Mouse (Mus musculus) thymus, adult 2 months (tissue): ENCODE results near the gene Snhg11. TPM values are rescaled to one million over a fixed set of nuclear protein-coding genes. Genes with fewer than 3 reads are reported as not detected.
A peak's percentile ranks its signal among the peaks of the same experiment; 100 is the strongest.

ENCODE experiments used
- DNase-seq: peaks from one replicate; pipeline ENCODE4 v3.0.0; 2021
- H3K27ac ChIP-seq: fragments of 200-500 bp; 2 replicates; pipeline ENCODE4 v1.5.1; 2012; ENCODE audit warnings: low read length, control low read depth; ENCODE audit not compliant: control insufficient read depth, insufficient read depth
- H3K27me3 ChIP-seq: fragments of 200-500 bp; 2 replicates; pipeline ENCODE4 v1.6.1; 2012; ENCODE audit warnings: mild to moderate bottlenecking, low read length, moderate library complexity, mixed read lengths; ENCODE audit not compliant: control insufficient read depth, insufficient read depth
- H3K36me3 ChIP-seq: fragments of 200-500 bp; 2 replicates; pipeline ENCODE4 v1.6.1; 2012; ENCODE audit warnings: mild to moderate bottlenecking, low read length, moderate library complexity; ENCODE audit not compliant: control insufficient read depth, insufficient read depth
- H3K4me1 ChIP-seq: fragments of 200-500 bp; replicated peaks from 2 replicates; pipeline ENCODE4 v1.6.1; 2012; ENCODE audit warnings: low read length; ENCODE audit not compliant: control insufficient read depth, insufficient read depth
- H3K4me3 ChIP-seq: fragments of 200-500 bp; 2 replicates; pipeline ENCODE4 v1.5.1; 2012; ENCODE audit warnings: mild to moderate bottlenecking, low read length, control low read depth, moderate library complexity; ENCODE audit not compliant: control insufficient read depth, insufficient read depth
- CTCF ChIP-seq: fragments of 200-500 bp; IDR thresholded peaks from 2 replicates; pipeline ENCODE4 v1.5.1; 2012; ENCODE audit warnings: mild to moderate bottlenecking, control low read depth, low read length, moderate library complexity, borderline replicate concordance; ENCODE audit not compliant: control insufficient read depth, poor library complexity, insufficient read depth; ENCODE audit errors: extremely low read depth
- POLR2A ChIP-seq: fragments of 200-500 bp; IDR thresholded peaks from 2 replicates; pipeline ENCODE4 v1.6.1; 2012; ENCODE audit warnings: mild to moderate bottlenecking, low read length, control low read depth, moderate library complexity; ENCODE audit not compliant: control insufficient read depth, poor library complexity, insufficient read depth; ENCODE audit errors: extremely low read depth
- WGBS: fragments of 180-500 bp; shearing (Covaris S2); methylation state at CpG from one replicate; pipeline ENCODE4 v1.1.7; 2018; 5-methylcytosine and 5-hydroxymethylcytosine counted together
- polyA plus RNA-seq: library from polyadenylated mRNA; depleted of rRNA; stranded (reverse); fragments of >200 nt; gene quantifications from 2 replicates; pipeline ENCODE4 v1.2.3, GENCODE M21; 2012

Snhg11 gene
- polyA plus RNA-seq, 1 experiment, result 16.1 TPM

DNA sequence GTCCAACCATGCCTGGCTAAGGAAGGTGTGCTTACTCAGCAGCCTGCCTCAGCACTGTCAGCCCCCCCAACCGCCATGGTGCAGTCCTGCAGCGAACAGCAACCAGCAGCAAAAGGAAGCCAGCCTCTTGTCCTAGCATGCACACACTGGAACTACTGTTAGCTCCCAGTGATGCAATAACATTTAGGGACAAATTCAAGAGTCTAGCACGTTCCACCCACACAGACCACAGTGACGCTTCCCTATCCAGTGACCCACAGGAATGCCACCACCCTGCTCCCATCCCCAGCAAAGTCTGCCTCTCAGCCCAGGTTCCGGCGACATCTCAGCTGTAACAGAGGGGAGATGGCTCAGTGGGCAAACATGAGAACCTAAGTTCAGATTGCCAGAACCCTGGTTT is 29.0 kb upstream of the Snhg11 start:
- Histone ChIP-seq H3K36me3 (no peaks in the 10 kb centered on the region), H3K4me3 (no peak overlapping the region), H3K27ac (no peak overlapping the region), H3K4me1 (no peaks in the 10 kb centered on the region), H3K27me3 (no peaks in the 10 kb centered on the region)
- WGBS, result 80% methylated on average over 6 of the region's 6 CpGs
- DNase-seq, result no peak
- no peak for TF ChIP-seq POLR2A
- no peak for TF ChIP-seq CTCF

GRCm38 (mm10) chr2:158347868-158348267 is 27.6 kb upstream of the Snhg11 start:
- Histone ChIP-seq H3K4me3 (no peak overlapping the region), H3K27ac (no peak overlapping the region), H3K36me3 (no peaks in the 10 kb centered on the region), H3K27me3 (no peaks in the 10 kb centered on the region), H3K4me1 (no peaks in the 10 kb centered on the region)
- WGBS, result 3% methylated on average over 6 of the region's 6 CpGs
- no peak for TF ChIP-seq POLR2A
- TF ChIP-seq CTCF, result peak; percentile 96
- DNase-seq, result peak; percentile 63

- DNase-seq, result no peak
- Histone ChIP-seq H3K27me3 (no peaks in the 10 kb centered on the region), H3K27ac (no peak overlapping the region), H3K4me3 (no peak overlapping the region), H3K36me3 (peaks cover 31% of the 10 kb centered on the region), H3K4me1 (no peaks in the 10 kb centered on the region)
- WGBS, result over 99% methylated on average over 3 of the region's 3 CpGs
- TF ChIP-seq POLR2A (no peak), CTCF (no peak)
Measured at GRCm38 (mm10) chr2:158352801-158353520, 22.5 kb upstream of the Snhg11 start.

DNA sequence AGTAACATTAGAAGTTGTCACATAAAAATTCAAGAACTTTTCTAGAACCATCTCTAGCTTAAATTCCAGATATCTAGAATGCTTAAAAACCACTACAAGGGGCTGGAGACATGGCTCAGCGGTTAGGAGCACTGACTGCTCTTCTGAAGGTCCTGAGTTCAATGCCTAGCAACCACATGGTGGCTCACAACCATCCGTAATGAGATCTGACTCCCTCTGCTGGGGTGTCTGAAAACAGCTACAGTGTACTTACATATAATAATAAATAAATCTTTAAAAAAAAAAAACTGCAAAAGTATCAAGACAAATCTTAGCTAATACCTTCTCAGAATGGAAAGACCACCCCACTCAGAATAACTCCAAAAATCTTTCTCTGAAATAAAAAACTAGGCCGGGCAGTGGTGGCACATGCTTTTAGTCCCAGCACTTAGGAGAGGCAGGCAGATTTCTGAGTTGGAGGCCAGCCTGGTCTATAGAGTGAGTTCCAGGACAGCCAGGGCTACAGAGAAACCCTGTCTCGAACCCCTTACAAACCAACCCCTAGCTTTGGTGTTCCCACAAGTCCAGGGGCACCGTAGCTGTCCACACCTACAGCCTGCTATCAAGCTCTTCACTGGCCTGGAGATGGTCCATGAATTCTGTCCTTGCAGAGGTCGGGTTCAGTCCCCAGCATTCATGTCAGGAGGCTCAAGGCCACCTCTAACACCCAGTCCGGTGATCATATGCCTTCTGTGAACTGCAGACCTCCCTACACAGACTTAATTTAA is 20.9 kb upstream of the Snhg11 start:
- TF ChIP-seq POLR2A, result no peak
- TF ChIP-seq CTCF, result no peak
- no peaks in the 10 kb centered on the region; the same call in 1 of the 2 replicates for H3K4me1 ChIP-seq
- no peaks in the 10 kb centered on the region for H3K27me3 ChIP-seq
- peaks cover 47% of the 10 kb centered on the region for H3K36me3 ChIP-seq
- H3K27ac ChIP-seq, result no peak overlapping the region
- WGBS, result 91% methylated on average over 7 of the region's 7 CpGs
- no peak overlapping the region for H3K4me3 ChIP-seq
- DNase-seq, result no peak

DNA sequence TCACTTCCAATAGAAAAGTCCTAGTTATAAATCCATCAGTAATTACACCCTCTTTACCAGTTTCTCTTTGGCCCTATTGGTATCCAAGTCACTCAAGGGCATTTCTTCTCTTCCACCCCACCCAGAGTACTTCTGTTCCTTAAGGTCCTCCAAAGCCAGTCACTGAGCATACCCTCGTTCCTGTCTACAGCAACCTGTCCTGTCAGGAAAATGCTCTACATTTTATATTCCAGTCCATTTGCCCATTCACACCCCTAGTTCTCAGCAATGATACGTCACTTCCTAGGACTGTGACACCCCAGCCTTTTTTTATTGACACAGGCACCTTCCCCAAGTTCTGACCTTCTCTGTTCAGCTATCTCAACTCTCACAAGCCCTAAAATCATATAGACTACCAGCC is 20.2 kb upstream of the Snhg11 start:
- no peak overlapping the region for H3K4me3 ChIP-seq
- no peaks in the 10 kb centered on the region for H3K27me3 ChIP-seq
- H3K27ac ChIP-seq, result no peak overlapping the region
- 91% methylated on average over 2 of the region's 2 CpGs for WGBS
- peaks cover 50% of the 10 kb centered on the region for H3K36me3 ChIP-seq
- TF ChIP-seq CTCF (no peak), POLR2A (no peak)
- peaks cover 3% of the 10 kb centered on the region; the same call in 1 of the 2 replicates for H3K4me1 ChIP-seq
- DNase-seq, result no peak

- H3K27ac ChIP-seq, result no peak overlapping the region
- TF ChIP-seq POLR2A (no peak), CTCF (no peak)
- 93% methylated on average over 5 of the region's 5 CpGs for whole genome bisulfite sequencing
- H3K4me1 ChIP-seq, result peaks cover 9% of the 10 kb centered on the region
- DNase-seq, result no peak
- H3K27me3 ChIP-seq, result no peaks in the 10 kb centered on the region
- H3K36me3 ChIP-seq, result peaks cover 50% of the 10 kb centered on the region
- no peak overlapping the region for H3K4me3 ChIP-seq
Measured at GRCm38 (mm10) chr2:158356121-158356520, 19.3 kb upstream of the Snhg11 start.
